Mouse (Mus musculus): ENCODE measurements around the gene Krtap1-5. TPM values are rescaled to one million over a fixed set of nuclear protein-coding genes. Genes with fewer than 3 reads are reported as not detected.
"Not testable (repeated sequence)": the region's sequence is repeated elsewhere in the genome, so short reads cannot be mapped to it uniquely, and the experiment has no call there.

Krtap1-5 gene
- polyA plus RNA-seq (2014; fragmentation: Nextera tagmentation; extraction: Ambion mirVana) = not detected in 2 replicates

DNA sequence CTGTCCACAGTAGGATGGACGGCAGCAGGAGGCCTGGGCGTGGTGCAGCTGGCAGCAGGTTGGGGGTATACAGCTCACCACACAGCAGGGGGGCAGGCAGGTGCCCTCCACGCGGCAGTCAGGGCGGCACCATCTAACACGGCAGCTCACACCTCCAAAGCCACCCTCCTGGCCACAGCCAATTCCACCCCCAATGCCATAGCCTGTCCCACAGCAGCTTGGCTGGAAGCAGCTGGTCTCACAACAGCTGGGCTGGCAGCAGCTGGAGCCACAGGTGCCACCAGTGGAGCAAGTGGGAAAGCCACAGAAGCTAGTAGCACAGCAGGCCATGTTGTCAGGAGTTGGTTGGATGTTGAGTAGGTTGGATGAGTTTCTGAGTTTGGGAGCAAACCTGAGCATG is at the start of gene Krtap1-5:
Gene Krtap1-5 (minus strand): TSS at position 381 of the 400 bp plus-strand sequence.
- no peak within 1 kb of the TSS for H3K4me2 ChIP-seq (ENCODE audit: low read depth, low read length)
- H3K36me3 ChIP-seq (replicated peaks; ENCODE audit: control insufficient read depth, insufficient read depth, low read depth, low read length) = no peaks in the 10 kb centered on the region
- no peaks in the 10 kb centered on the region for H3K9me3 ChIP-seq (replicated peaks; ENCODE audit: control insufficient read depth, low read length)
- no peaks in the 10 kb centered on the region for H3K27me3 ChIP-seq (ENCODE audit: control insufficient read depth, insufficient read depth, low read length)
- no peak within 1 kb of the TSS for H3K27ac ChIP-seq (replicated peaks; ENCODE audit: low read depth, low read length)
- no peak within 1 kb of the TSS for H3K4me3 ChIP-seq (ENCODE audit: low read depth, low read length)
- DNase-seq (ENCODE audit: low spot score) = no peak
- no peaks in the 10 kb centered on the region for H3K4me1 ChIP-seq (ENCODE audit: control insufficient read depth, insufficient read depth, low read length)
- no peak for ATAC-seq (replicated peaks; ENCODE audit: insufficient number of reproducible peaks, low FRiP score, low TSS enrichment, low read depth)
- no peak within 1 kb of the TSS for H3K9ac ChIP-seq (replicated peaks; ENCODE audit: low read length)
- 89% methylated on average over 6 of the region's 6 CpGs for WGBS

- DNase-seq (ENCODE audit: low spot score) = no peak
- Histone ChIP-seq H3K4me1 (ENCODE audit: control insufficient read depth, insufficient read depth, low read length) (no peaks in the 10 kb centered on the region), H3K27me3 (ENCODE audit: control insufficient read depth, insufficient read depth, low read length) (no peaks in the 10 kb centered on the region), H3K4me3 (ENCODE audit: low read depth, low read length) (no peak within 1 kb of the TSS), H3K4me2 (ENCODE audit: low read depth, low read length) (no peak within 1 kb of the TSS), H3K27ac (replicated peaks; ENCODE audit: low read depth, low read length) (no peak within 1 kb of the TSS), H3K9me3 (replicated peaks; ENCODE audit: control insufficient read depth, low read length) (no peaks in the 10 kb centered on the region), H3K36me3 (replicated peaks; ENCODE audit: control insufficient read depth, insufficient read depth, low read depth, low read length) (no peaks in the 10 kb centered on the region), H3K9ac (replicated peaks; ENCODE audit: low read length) (no peak within 1 kb of the TSS)
- WGBS = 78% methylated on average over 4 of the region's 4 CpGs
- no peak for ATAC-seq (replicated peaks; ENCODE audit: insufficient number of reproducible peaks, low FRiP score, low TSS enrichment, low read depth)
Measured at GRCm38 (mm10) chr11:99628138-99628537, 47.3 kb upstream of the Krtap1-5 start, which contains the start of gene Krtap4-1. Gene Krtap4-1 (minus strand): TSS chr11:99628238.

DNA sequence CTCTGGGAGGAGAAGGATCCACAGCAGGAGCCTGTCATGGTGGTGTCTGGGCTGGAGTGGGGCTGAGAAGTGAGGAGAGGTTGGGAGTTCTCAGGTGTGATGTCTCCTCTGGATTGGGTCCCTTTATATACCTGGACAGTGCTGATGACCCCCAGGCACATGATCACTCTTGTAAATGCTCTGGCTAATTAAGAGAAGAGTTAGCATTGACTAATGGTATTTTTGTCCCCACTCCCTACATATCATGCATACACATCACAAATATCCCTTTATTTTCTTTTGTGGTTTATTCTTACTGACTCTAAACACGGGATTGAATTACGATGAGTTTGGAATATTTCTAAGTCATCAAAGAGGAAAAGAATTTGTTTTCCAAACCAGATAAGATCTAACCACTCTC is 39.5 kb upstream of the Krtap1-5 start, which contains the start of gene Gm11562:
Gene Gm11562 (minus strand): TSS at position 101 of the 400 bp plus-strand sequence.
- Histone ChIP-seq H3K4me2 (ENCODE audit: low read depth, low read length) (no peak within 1 kb of the TSS), H3K9me3 (replicated peaks; ENCODE audit: control insufficient read depth, low read length) (no peaks in the 10 kb centered on the region), H3K4me3 (ENCODE audit: low read depth, low read length) (no peak within 1 kb of the TSS), H3K27me3 (ENCODE audit: control insufficient read depth, insufficient read depth, low read length) (no peaks in the 10 kb centered on the region), H3K4me1 (ENCODE audit: control insufficient read depth, insufficient read depth, low read length) (no peaks in the 10 kb centered on the region), H3K36me3 (replicated peaks; ENCODE audit: control insufficient read depth, insufficient read depth, low read depth, low read length) (no peaks in the 10 kb centered on the region), H3K27ac (replicated peaks; ENCODE audit: low read depth, low read length) (no peak within 1 kb of the TSS), H3K9ac (replicated peaks; ENCODE audit: low read length) (no peak within 1 kb of the TSS)
- ATAC-seq (replicated peaks; ENCODE audit: insufficient number of reproducible peaks, low FRiP score, low TSS enrichment, low read depth) (no peak), DNase-seq (ENCODE audit: low spot score) (no peak)
- WGBS = 83% methylated on average over 2 of the region's 2 CpGs

GRCm38 (mm10) chr11:99614796-99615363 is 34.1 kb upstream of the Krtap1-5 start, which contains the start of gene Krtap2-4:
Gene Krtap2-4 (minus strand): TSS chr11:99614846.
- Histone ChIP-seq H3K4me3 (ENCODE audit: low read depth, low read length) (no peak within 1 kb of the TSS), H3K27ac (replicated peaks; ENCODE audit: low read depth, low read length) (no peak within 1 kb of the TSS), H3K9ac (replicated peaks; ENCODE audit: low read length) (no peak within 1 kb of the TSS), H3K4me2 (ENCODE audit: low read depth, low read length) (no peak within 1 kb of the TSS), H3K9me3 (replicated peaks; ENCODE audit: control insufficient read depth, low read length) (no peaks in the 10 kb centered on the region), H3K4me1 (ENCODE audit: control insufficient read depth, insufficient read depth, low read length) (no peaks in the 10 kb centered on the region), H3K36me3 (replicated peaks; ENCODE audit: control insufficient read depth, insufficient read depth, low read depth, low read length) (no peaks in the 10 kb centered on the region), H3K27me3 (ENCODE audit: control insufficient read depth, insufficient read depth, low read length) (no peaks in the 10 kb centered on the region)
- WGBS = 76% methylated on average over 3 of the region's 3 CpGs
- ATAC-seq (replicated peaks; ENCODE audit: insufficient number of reproducible peaks, low FRiP score, low TSS enrichment, low read depth) = no peak
- DNase-seq (ENCODE audit: low spot score) = no peak

GRCm38 (mm10) chr11:99610089-99610488 is 29.3 kb upstream of the Krtap1-5 start, which contains the start of gene Gm11937:
Gene Gm11937 (minus strand): TSS chr11:99610189.
- H3K9me3 ChIP-seq (replicated peaks; ENCODE audit: control insufficient read depth, low read length); H3K4me1 ChIP-seq (ENCODE audit: control insufficient read depth, insufficient read depth, low read length); H3K27ac ChIP-seq (replicated peaks; ENCODE audit: low read depth, low read length); H3K4me2 ChIP-seq (ENCODE audit: low read depth, low read length); H3K9ac ChIP-seq (replicated peaks; ENCODE audit: low read length); DNase-seq (ENCODE audit: low spot score); H3K4me3 ChIP-seq (ENCODE audit: low read depth, low read length); H3K27me3 ChIP-seq (ENCODE audit: control insufficient read depth, insufficient read depth, low read length); ATAC-seq (replicated peaks; ENCODE audit: insufficient number of reproducible peaks, low FRiP score, low TSS enrichment, low read depth); H3K36me3 ChIP-seq (replicated peaks; ENCODE audit: control insufficient read depth, insufficient read depth, low read depth, low read length): not testable (repeated sequence)
- 71% methylated on average over 1 of the region's 2 CpGs for WGBS

GRCm38 (mm10) chr11:99609126-99609525 is 28.3 kb upstream of the Krtap1-5 start:
- 75% methylated on average over 1 of the region's 1 CpGs for WGBS
- Histone ChIP-seq H3K9me3 (replicated peaks; ENCODE audit: control insufficient read depth, low read length) (no peaks in the 10 kb centered on the region), H3K4me3 (ENCODE audit: low read depth, low read length) (no peak overlapping the region), H3K4me1 (ENCODE audit: control insufficient read depth, insufficient read depth, low read length) (no peaks in the 10 kb centered on the region), H3K9ac (replicated peaks; ENCODE audit: low read length) (no peak overlapping the region), H3K27me3 (ENCODE audit: control insufficient read depth, insufficient read depth, low read length) (no peaks in the 10 kb centered on the region), H3K27ac (replicated peaks; ENCODE audit: low read depth, low read length) (no peak overlapping the region), H3K36me3 (replicated peaks; ENCODE audit: control insufficient read depth, insufficient read depth, low read depth, low read length) (no peaks in the 10 kb centered on the region), H3K4me2 (ENCODE audit: low read depth, low read length) (no peak overlapping the region)
- ATAC-seq (replicated peaks; ENCODE audit: insufficient number of reproducible peaks, low FRiP score, low TSS enrichment, low read depth) = no peak
- no peak for DNase-seq (ENCODE audit: low spot score)

DNA sequence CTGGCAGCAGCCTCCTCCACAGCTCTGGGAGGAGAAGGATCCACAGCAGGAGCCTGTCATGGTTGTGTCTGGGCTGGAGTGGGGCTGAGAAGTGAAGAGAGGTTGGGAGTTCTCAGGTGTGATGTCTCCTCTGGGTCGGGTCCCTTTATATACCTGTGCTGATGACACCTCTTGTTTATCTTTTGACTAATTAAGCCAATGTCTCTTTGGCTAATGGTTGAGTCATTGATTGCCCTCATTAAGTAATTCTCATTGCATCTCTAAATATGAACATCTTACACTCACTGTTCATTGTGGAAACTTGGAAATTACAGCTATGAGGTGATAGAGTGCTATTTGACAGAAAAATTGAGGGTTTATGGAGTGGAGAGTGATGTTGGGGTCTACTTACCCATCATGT is 22.4 kb upstream of the Krtap1-5 start, which contains the start of gene Gm11938:
Gene Gm11938 (minus strand): TSS at position 101 of the 400 bp plus-strand sequence.
- ATAC-seq (replicated peaks; ENCODE audit: insufficient number of reproducible peaks, low FRiP score, low TSS enrichment, low read depth); H3K4me2 ChIP-seq (ENCODE audit: low read depth, low read length); H3K4me3 ChIP-seq (ENCODE audit: low read depth, low read length); H3K27ac ChIP-seq (replicated peaks; ENCODE audit: low read depth, low read length); H3K9me3 ChIP-seq (replicated peaks; ENCODE audit: control insufficient read depth, low read length); H3K27me3 ChIP-seq (ENCODE audit: control insufficient read depth, insufficient read depth, low read length); H3K9ac ChIP-seq (replicated peaks; ENCODE audit: low read length); DNase-seq (ENCODE audit: low spot score); H3K36me3 ChIP-seq (replicated peaks; ENCODE audit: control insufficient read depth, insufficient read depth, low read depth, low read length); H3K4me1 ChIP-seq (ENCODE audit: control insufficient read depth, insufficient read depth, low read length): not testable (repeated sequence)
- WGBS = 56% methylated on average over 1 of the region's 1 CpGs

DNA sequence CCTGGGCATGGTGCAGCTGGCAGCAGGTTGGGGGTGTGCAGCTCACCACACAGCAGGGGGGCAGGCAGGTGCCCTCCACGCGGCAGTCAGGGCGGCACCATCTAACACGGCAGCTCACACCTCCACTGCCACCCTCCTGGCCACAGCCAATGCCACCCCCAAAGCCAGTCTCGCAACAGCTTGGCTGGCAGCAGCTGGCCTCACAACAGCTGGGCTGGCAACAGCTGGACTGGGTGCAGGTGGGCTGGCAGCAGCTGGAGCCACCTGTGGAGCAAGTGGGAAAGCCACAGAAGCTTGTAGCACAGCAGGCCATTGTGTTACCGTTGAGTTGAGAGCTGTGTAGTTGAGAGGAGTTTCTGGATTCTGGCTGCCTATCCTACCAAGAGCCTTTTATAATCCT is 16.9 kb upstream of the Krtap1-5 start, which contains the start of gene Krtap9-3:
Gene Krtap9-3 (minus strand): TSS at position 364 of the 400 bp plus-strand sequence.
- WGBS = 92% methylated on average over 4 of the region's 6 CpGs
- H3K27ac ChIP-seq (replicated peaks; ENCODE audit: low read depth, low read length); ATAC-seq (replicated peaks; ENCODE audit: insufficient number of reproducible peaks, low FRiP score, low TSS enrichment, low read depth); H3K27me3 ChIP-seq (ENCODE audit: control insufficient read depth, insufficient read depth, low read length); H3K4me1 ChIP-seq (ENCODE audit: control insufficient read depth, insufficient read depth, low read length); H3K9ac ChIP-seq (replicated peaks; ENCODE audit: low read length); H3K4me2 ChIP-seq (ENCODE audit: low read depth, low read length); H3K4me3 ChIP-seq (ENCODE audit: low read depth, low read length); H3K9me3 ChIP-seq (replicated peaks; ENCODE audit: control insufficient read depth, low read length); H3K36me3 ChIP-seq (replicated peaks; ENCODE audit: control insufficient read depth, insufficient read depth, low read depth, low read length); DNase-seq (ENCODE audit: low spot score): not testable (repeated sequence)
